Mouse (Mus musculus) MEL (cell line): ENCODE results near the gene Fam136a.
"Not testable (repeated sequence)": the region's sequence is repeated elsewhere in the genome, so short reads cannot be mapped to it uniquely, and the experiment has no call there.

Experiments used
- BHLHE40 ChIP-seq: IDR thresholded peaks from 2 replicates; pipeline ENCODE4 v1.6.1; 2012; ENCODE audit warnings: low read depth, mild to moderate bottlenecking, inconsistent platforms, low read length, improper control_type of control experiment, borderline replicate concordance
- CTCF ChIP-seq, 3 experiments: IDR thresholded peaks in 2 of 3; conservative IDR thresholded peaks in 1 of 3; 2 replicates each; pipeline ENCODE4 v1.5.1; 2011 to 2012; ENCODE audit warnings: low read length in 3 of 3, low read depth in 2 of 3, mild to moderate bottlenecking in 2 of 3, improper control_type of control experiment in 1 of 3, inconsistent platforms in 1 of 3, mixed read lengths in 1 of 3, moderate library complexity in 1 of 3; ENCODE audit not compliant: control insufficient read depth in 1 of 3, insufficient read depth in 1 of 3, poor library complexity in 1 of 3, severe bottlenecking in 1 of 3

DNA sequence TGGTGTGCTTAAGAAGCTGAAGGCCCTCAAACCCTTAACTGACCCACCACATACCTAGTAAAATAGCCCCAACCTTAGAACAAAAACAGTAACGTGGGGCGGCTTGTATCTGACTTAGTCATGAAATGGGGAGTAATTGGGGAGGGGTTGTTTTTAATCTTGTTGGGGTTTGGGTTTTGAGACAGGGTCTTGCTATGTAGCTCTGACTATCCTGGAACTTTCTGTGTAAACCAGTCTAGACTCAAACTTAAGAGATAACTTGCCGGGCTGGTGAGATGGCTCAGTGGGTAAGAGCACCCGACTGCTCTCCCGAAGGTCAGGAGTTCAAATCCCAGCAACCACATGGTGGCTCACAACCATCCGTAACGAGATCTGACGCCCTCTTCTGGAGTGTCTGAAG, 14.7 kb downstream of the Fam136a start:
- TF ChIP-seq BHLHE40; CTCF (IDR thresholded peaks at IDR 0.05 in 2 of 3, conservative IDR thresholded peaks at IDR 0.05 in 1 of 3; ENCODE audit: control insufficient read depth in 1 of 3, insufficient read depth in 1 of 3, low read depth in 2 of 3, low read length in 3 of 3, poor library complexity in 1 of 3, severe bottlenecking in 1 of 3): not testable (repeated sequence)
